Mouse (Mus musculus): ENCODE measurements at regions not wholly inside any gene's neighbourhood (a gene's known extent, or its start where the extent isn't known, plus 50 kb on each side); places are given as distances from the start of the nearest gene placed in this dataset.

GRCm38 (mm10) chr17:45809728-45810127 is 76.1 kb upstream of the 1600014C23Rik start:
- TF ChIP-seq CTCF (IDR thresholded peaks at IDR 0.05; ENCODE audit: low read depth, low read length) (no peak; the same call in 1 of the 2 replicates), POLR2A (IDR thresholded peaks at IDR 0.05; ENCODE audit: extremely low read depth, insufficient read depth, low read length) (no peak)

Measured in liver, adult 2 months (tissue).